Mouse (Mus musculus): Measurements from ENCODE around the gene Igsf6. TPM values are rescaled to one million over a fixed set of nuclear protein-coding genes. Genes with fewer than 3 reads are reported as not detected.

Gene Igsf6
- 4.7 and 6.1 TPM in 2 replicates for polyA plus RNA-seq (2015; fragmentation: Nextera tagmentation; extraction: Ambion mirVana)

DNA sequence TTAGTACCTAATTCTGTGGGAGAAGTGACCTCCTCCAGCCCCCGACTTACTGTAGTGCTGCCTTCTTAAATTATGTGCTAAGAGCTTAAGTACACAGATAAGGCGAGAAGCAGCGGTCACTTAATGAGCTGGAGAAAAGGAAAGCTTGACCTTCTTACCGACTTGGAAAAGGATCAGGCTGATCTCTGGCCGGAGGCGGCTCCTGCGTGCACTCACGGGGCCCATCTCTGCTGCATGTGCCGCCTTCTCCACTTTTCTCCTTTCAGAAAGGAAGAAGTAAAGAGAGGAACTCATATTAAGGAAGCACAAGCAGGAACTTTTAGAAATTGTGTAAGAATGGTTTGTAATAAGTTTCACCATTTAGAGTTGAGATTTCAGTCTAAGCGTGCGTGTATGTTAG lies at the start of gene Igsf6:
Igsf6 (minus strand) TSS at position 292 of the 400 bp plus-strand sequence.
- no peak within 1 kb of the TSS for H3K9ac ChIP-seq (ENCODE audit: low read length)
- ATAC-seq (ENCODE audit: insufficient read depth, low FRiP score): no peak
- H3K4me1 ChIP-seq (ENCODE audit: control insufficient read depth, insufficient read depth, low read length): peaks cover 4% of the 10 kb centered on the region; the same call in 1 of the 2 replicates
- H3K27me3 ChIP-seq (ENCODE audit: control insufficient read depth, insufficient read depth, low read length): no peaks in the 10 kb centered on the region
- peaks cover 3% of the 10 kb centered on the region for H3K36me3 ChIP-seq (ENCODE audit: control insufficient read depth, insufficient read depth, low read length)
- H3K27ac ChIP-seq (ENCODE audit: low read length): peak within 1 kb of the TSS; percentile 62
- H3K4me3 ChIP-seq (replicated peaks; ENCODE audit: low read length): peak within 1 kb of the TSS; percentile 5; the same call in 1 of the 2 replicates
- no peaks in the 10 kb centered on the region for H3K9me3 ChIP-seq (replicated peaks; ENCODE audit: control insufficient read depth, low read length)
- WGBS: 55% methylated on average over 11 of the region's 11 CpGs
- no peak within 1 kb of the TSS for H3K4me2 ChIP-seq (ENCODE audit: low read depth, low read length)

DNA sequence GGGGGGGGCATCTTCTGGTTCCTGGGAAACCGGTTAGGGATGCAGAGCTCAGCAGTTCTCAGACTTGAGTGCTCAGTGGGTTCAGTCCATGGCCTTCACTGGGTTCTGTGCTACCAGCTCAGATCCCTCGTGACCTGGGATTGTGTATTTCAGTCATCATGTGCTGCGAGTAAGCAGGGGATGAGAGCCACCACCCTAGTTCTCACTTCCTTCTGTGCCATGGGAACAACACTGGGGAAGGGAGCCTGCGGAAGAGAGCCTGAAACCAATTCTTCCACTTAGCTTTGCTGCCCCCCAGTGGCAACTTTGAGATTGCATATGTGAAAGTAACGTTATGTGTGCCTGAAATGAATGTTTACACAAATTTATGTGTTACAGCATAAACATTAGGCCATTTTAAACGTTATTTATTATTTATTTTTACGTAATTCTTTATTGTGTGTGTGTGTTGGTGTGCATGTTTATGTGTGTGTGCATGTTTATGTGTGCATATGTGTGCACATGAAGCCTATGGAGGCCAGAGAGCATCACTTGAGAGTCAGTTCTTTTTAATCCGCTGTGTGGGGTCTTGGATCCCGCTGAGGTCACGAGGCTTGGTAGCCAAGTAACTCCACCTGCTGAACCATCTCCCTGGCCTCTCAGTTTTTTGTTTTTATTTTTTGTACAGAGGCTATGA lies 45.9 kb upstream of the Igsf6 start:
- H3K4me3 ChIP-seq (replicated peaks; ENCODE audit: low read length): no peak overlapping the region
- peak; percentile 68; the same call in 1 of the 2 replicates for ATAC-seq (ENCODE audit: insufficient read depth, low FRiP score)
- no peaks in the 10 kb centered on the region for H3K36me3 ChIP-seq (ENCODE audit: control insufficient read depth, insufficient read depth, low read length)
- no peaks in the 10 kb centered on the region for H3K27me3 ChIP-seq (ENCODE audit: control insufficient read depth, insufficient read depth, low read length)
- H3K9me3 ChIP-seq (replicated peaks; ENCODE audit: control insufficient read depth, low read length): no peaks in the 10 kb centered on the region
- H3K27ac ChIP-seq (ENCODE audit: low read length): no peak overlapping the region
- 11% methylated on average over 10 of the region's 10 CpGs for WGBS
- no peak overlapping the region for H3K4me2 ChIP-seq (ENCODE audit: low read depth, low read length)
- no peak overlapping the region for H3K9ac ChIP-seq (ENCODE audit: low read length)
- no peaks in the 10 kb centered on the region for H3K4me1 ChIP-seq (ENCODE audit: control insufficient read depth, insufficient read depth, low read length)

DNA sequence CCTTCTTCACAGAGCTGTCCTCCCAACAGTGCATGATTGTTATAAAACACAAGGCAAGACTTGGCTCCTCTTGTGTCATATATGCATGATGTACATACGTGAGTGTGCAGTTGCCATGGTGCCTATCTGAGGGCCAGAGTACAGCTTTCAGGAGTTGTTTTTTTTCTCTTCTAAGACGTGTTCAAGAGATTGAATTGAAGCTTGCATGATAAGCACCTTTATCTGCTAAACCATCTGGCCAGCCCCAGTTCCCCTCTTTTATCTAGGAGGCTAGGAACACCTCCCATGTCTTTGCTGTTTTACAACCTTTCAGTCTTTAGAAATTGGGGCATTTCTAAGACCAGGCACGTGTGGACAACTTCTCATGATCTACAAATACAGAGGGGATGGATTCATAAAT lies 37.4 kb upstream of the Igsf6 start:
- 49% methylated on average over 3 of the region's 3 CpGs for WGBS
- no peak overlapping the region for H3K27ac ChIP-seq (ENCODE audit: low read length)
- H3K4me3 ChIP-seq (replicated peaks; ENCODE audit: low read length): no peak overlapping the region
- H3K27me3 ChIP-seq (ENCODE audit: control insufficient read depth, insufficient read depth, low read length): no peaks in the 10 kb centered on the region
- no peak for ATAC-seq (ENCODE audit: insufficient read depth, low FRiP score)
- no peak overlapping the region for H3K4me2 ChIP-seq (ENCODE audit: low read depth, low read length)
- no peak overlapping the region for H3K9ac ChIP-seq (ENCODE audit: low read length)
- 0 out of 2 replicates have a peak, but pooled peaks cover 6% of the 10 kb centered on the region for H3K4me1 ChIP-seq (ENCODE audit: control insufficient read depth, insufficient read depth, low read length)
- no peaks in the 10 kb centered on the region for H3K9me3 ChIP-seq (replicated peaks; ENCODE audit: control insufficient read depth, low read length)
- no peaks in the 10 kb centered on the region for H3K36me3 ChIP-seq (ENCODE audit: control insufficient read depth, insufficient read depth, low read length)

DNA sequence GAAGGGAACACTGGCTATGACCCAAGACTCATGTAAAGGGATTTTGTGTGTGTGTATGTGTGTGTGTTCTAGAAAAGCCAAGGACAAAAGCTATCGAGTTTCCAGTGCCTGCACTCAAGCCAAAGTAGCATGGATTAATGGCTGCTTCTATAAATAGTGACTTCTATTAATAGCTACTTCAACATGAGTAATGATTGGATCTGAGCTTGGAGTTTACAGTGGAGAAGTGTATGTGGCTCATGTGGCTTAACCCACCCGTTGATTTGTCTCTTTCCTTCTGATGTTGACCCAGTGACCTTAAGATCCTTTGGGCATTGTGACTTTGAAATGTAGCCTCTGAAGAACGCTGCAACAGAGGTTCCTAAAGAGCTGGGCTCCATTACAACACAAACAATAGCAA lies 36.9 kb upstream of the Igsf6 start:
- ATAC-seq (ENCODE audit: insufficient read depth, low FRiP score): peak; percentile 72; the same call in 1 of the 2 replicates
- H3K9me3 ChIP-seq (replicated peaks; ENCODE audit: control insufficient read depth, low read length): no peaks in the 10 kb centered on the region

DNA sequence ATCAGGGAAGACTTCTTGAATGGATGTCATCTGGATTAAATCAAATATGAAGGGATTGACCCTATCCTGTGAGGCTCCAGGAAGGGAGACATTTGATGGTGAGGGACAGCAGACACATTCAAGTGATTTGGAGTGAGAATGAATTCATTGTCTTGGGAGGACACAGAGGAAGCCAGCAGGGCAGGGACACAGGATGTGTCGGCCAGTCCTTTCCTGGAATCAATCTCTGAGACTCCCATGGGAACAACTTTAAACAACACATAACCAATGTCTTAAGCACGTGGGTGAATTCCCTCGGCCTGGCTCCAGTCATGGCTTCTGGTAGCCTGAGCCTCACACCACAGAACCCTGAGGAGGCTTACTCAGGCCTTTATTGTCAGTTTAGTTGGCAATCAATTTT lies 33.5 kb upstream of the Igsf6 start:
- Histone ChIP-seq H3K27me3 (ENCODE audit: control insufficient read depth, insufficient read depth, low read length) (no peaks in the 10 kb centered on the region), H3K36me3 (ENCODE audit: control insufficient read depth, insufficient read depth, low read length) (no peaks in the 10 kb centered on the region), H3K27ac (ENCODE audit: low read length) (no peak overlapping the region), H3K9ac (ENCODE audit: low read length) (no peak overlapping the region), H3K4me2 (ENCODE audit: low read depth, low read length) (no peak overlapping the region), H3K4me1 (ENCODE audit: control insufficient read depth, insufficient read depth, low read length) (0 out of 2 replicates have a peak, but pooled peaks cover 6% of the 10 kb centered on the region), H3K9me3 (replicated peaks; ENCODE audit: control insufficient read depth, low read length) (no peaks in the 10 kb centered on the region), H3K4me3 (replicated peaks; ENCODE audit: low read length) (no peak overlapping the region)
- no peak for ATAC-seq (ENCODE audit: insufficient read depth, low FRiP score)
- WGBS: 70% methylated on average over 3 of the region's 3 CpGs

More for the DNA sequence above, 36.9 kb upstream of the Igsf6 start:
- Histone ChIP-seq H3K27me3 (ENCODE audit: control insufficient read depth, insufficient read depth, low read length) (no peaks in the 10 kb centered on the region), H3K9ac (ENCODE audit: low read length) (no peak overlapping the region), H3K4me2 (ENCODE audit: low read depth, low read length) (no peak overlapping the region), H3K4me3 (replicated peaks; ENCODE audit: low read length) (no peak overlapping the region), H3K27ac (ENCODE audit: low read length) (no peak overlapping the region), H3K4me1 (ENCODE audit: control insufficient read depth, insufficient read depth, low read length) (0 out of 2 replicates have a peak, but pooled peaks cover 6% of the 10 kb centered on the region), H3K36me3 (ENCODE audit: control insufficient read depth, insufficient read depth, low read length) (no peaks in the 10 kb centered on the region)
- WGBS: 14% methylated on average over 3 of the region's 3 CpGs

DNA sequence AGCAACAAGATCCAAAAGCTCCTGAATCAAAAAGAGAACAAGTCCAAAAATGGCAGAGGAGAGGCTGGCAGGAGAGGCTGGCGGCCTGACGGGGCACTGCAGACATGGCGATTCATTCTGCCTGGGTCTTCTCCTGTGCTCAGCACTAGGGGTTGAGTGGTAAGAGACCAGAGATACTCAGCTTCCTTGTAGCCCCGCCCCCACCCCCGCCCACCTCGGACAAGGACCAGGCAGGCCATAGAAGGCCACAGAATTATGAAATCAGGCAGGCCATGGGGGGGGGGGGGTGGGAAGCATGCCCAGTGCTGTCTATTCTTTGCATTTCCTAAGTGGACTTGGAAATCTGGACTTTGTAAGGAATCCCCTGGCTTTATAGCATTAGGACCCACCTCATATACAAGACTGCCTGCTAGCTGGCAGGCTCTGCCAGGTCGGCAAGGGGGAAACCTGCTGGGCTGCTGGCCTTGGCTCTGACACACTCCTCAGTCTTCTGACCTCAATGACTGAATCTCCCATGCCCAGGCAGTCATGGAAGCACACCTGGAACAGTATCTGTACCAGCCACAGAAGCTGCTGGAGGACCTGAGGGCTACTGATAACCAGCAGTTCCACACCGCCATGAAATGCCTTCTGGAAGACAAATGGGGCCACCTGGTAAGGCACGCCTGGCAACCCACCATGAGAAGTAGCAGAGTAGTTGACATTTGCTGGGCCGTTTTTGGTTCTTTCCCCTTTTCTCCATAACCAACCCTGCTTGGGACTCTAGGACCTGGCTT lies 24.4 kb upstream of the Igsf6 start:
- no peaks in the 10 kb centered on the region for H3K9me3 ChIP-seq (replicated peaks; ENCODE audit: control insufficient read depth, low read length)
- H3K36me3 ChIP-seq (ENCODE audit: control insufficient read depth, insufficient read depth, low read length): no peaks in the 10 kb centered on the region
- no peaks in the 10 kb centered on the region for H3K27me3 ChIP-seq (ENCODE audit: control insufficient read depth, insufficient read depth, low read length)
- H3K4me1 ChIP-seq (ENCODE audit: control insufficient read depth, insufficient read depth, low read length): no peaks in the 10 kb centered on the region
- peak; percentile 50; the same call in 1 of the 2 replicates for ATAC-seq (ENCODE audit: insufficient read depth, low FRiP score)
- no peak overlapping the region for H3K9ac ChIP-seq (ENCODE audit: low read length)
- no peak overlapping the region for H3K27ac ChIP-seq (ENCODE audit: low read length)
- 65% methylated on average over 10 of the region's 10 CpGs for WGBS
- H3K4me3 ChIP-seq (replicated peaks; ENCODE audit: low read length): no peak overlapping the region
- H3K4me2 ChIP-seq (ENCODE audit: low read depth, low read length): no peak overlapping the region

DNA sequence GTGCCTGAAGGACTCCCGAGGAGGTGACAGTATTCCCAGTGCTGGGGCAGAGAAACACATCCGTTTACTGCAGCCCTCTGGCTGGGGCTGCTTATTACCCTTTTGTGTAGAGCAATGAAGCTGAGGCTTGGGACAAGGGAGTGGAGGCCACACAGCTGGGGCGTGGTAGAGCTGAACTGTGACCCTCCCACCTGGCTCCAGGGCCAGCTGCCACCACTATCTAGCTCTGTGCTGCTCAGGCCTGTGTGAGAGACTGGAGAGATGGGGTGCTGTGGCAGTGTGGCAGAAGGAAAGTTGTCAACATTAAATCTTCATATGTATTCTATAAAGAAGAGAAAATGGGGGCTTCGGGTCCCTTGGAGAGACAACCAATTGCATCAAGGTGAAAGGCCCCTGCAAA lies 18.7 kb upstream of the Igsf6 start:
- WGBS: 54% methylated on average over 4 of the region's 4 CpGs
- Histone ChIP-seq H3K9me3 (replicated peaks; ENCODE audit: control insufficient read depth, low read length) (no peaks in the 10 kb centered on the region), H3K4me1 (ENCODE audit: control insufficient read depth, insufficient read depth, low read length) (no peaks in the 10 kb centered on the region), H3K4me2 (ENCODE audit: low read depth, low read length) (no peak overlapping the region), H3K9ac (ENCODE audit: low read length) (no peak overlapping the region), H3K27ac (ENCODE audit: low read length) (no peak overlapping the region), H3K27me3 (ENCODE audit: control insufficient read depth, insufficient read depth, low read length) (no peaks in the 10 kb centered on the region), H3K4me3 (replicated peaks; ENCODE audit: low read length) (no peak overlapping the region), H3K36me3 (ENCODE audit: control insufficient read depth, insufficient read depth, low read length) (no peaks in the 10 kb centered on the region)
- no peak for ATAC-seq (ENCODE audit: insufficient read depth, low FRiP score)

DNA sequence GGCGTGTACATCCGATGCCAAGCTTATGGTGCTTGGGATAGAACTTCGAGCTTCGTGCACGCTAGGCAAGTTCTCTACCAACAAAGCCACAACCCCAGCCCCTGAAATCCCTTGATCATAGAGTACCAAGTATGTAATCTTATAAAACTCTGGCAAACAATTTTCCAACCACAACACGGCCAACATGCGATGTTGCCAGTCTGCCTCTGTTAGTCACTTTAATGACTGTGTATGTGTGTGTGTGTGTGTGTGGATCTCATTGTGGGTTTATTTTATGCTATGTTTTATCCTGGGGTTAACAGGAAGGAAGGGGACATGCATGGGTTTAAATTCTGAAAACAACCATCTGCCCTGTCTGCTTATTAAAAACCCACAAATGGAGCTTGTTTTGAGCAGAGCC lies 16.4 kb upstream of the Igsf6 start:
- Histone ChIP-seq H3K4me2 (ENCODE audit: low read depth, low read length) (no peak overlapping the region), H3K9ac (ENCODE audit: low read length) (no peak overlapping the region), H3K4me3 (replicated peaks; ENCODE audit: low read length) (no peak overlapping the region), H3K9me3 (replicated peaks; ENCODE audit: control insufficient read depth, low read length) (no peaks in the 10 kb centered on the region), H3K27ac (ENCODE audit: low read length) (no peak overlapping the region), H3K4me1 (ENCODE audit: control insufficient read depth, insufficient read depth, low read length) (no peaks in the 10 kb centered on the region), H3K36me3 (ENCODE audit: control insufficient read depth, insufficient read depth, low read length) (no peaks in the 10 kb centered on the region), H3K27me3 (ENCODE audit: control insufficient read depth, insufficient read depth, low read length) (no peaks in the 10 kb centered on the region)
- ATAC-seq (ENCODE audit: insufficient read depth, low FRiP score): no peak
- 80% methylated on average over 7 of the region's 7 CpGs for WGBS

DNA sequence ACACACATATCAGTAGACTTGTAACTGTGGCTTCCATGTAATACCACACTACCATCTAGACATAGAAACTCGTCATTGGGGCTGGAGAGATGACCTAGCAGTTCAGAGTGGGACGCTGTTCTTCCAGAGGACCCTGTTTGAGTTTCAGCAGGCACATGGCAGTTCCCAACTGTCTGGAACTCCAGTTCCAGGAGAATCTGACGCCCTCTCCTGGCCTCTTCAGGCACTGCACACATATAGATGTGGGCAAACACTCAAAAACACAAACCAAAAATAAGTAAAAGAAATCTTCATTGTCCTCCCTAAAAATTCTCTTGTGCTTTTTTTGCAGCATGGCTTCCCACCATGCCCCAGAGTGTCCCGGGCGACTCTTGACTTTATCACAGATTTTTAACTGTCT lies 14.4 kb upstream of the Igsf6 start:
- Histone ChIP-seq H3K4me1 (ENCODE audit: control insufficient read depth, insufficient read depth, low read length) (peaks cover 8% of the 10 kb centered on the region), H3K27me3 (ENCODE audit: control insufficient read depth, insufficient read depth, low read length) (no peaks in the 10 kb centered on the region), H3K27ac (ENCODE audit: low read length) (no peak overlapping the region), H3K9ac (ENCODE audit: low read length) (no peak overlapping the region), H3K4me3 (replicated peaks; ENCODE audit: low read length) (no peak overlapping the region), H3K4me2 (ENCODE audit: low read depth, low read length) (no peak overlapping the region), H3K9me3 (replicated peaks; ENCODE audit: control insufficient read depth, low read length) (no peaks in the 10 kb centered on the region), H3K36me3 (ENCODE audit: control insufficient read depth, insufficient read depth, low read length) (no peaks in the 10 kb centered on the region)
- WGBS: 79% methylated on average over 5 of the region's 5 CpGs
- ATAC-seq (ENCODE audit: insufficient read depth, low FRiP score): no peak
